Mouse (Mus musculus): ENCODE data around the gene Pkd1l1.

- TF ChIP-seq POLR2A (IDR thresholded peaks at IDR 0.05; ENCODE audit: borderline replicate concordance, control insufficient read depth, low read depth, low read length) (no peak), CTCF (IDR thresholded peaks at IDR 0.05; ENCODE audit: control insufficient read depth, insufficient read depth, low read length) (no peak)
Measured at GRCm38 (mm10) chr11:8866021-8866420, 107.0 kb downstream of the Pkd1l1 start.

All from bone marrow, adult 2 months (tissue).